Mouse (Mus musculus): ENCODE data around the gene Gls.

The Gls gene

GRCm38 (mm10) chr1:52124818-52125217 lies 108.2 kb downstream of the Gls start:
- no peak for DNase-seq (ENCODE audit: extremely low spot score, low spot score)

DNA sequence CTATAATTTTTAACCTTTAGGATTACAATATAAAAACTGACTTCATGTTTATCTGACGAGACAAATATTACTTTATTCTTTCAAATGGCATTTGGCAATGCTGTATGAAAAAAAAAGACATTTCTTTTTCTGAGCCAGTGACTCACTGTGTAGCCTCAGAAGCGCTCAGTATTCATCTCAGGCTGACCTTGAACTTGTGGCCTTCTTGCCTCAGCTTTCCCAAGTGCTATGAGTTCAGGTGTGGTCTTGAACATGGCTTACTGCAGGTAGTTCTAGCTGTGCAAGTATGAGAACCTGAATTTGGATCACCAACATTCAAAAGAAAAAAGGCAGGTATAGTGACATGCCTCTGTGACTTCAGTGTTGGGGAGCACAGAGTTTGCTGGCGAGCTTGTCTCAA lies 112.0 kb downstream of the Gls start:
- DNase-seq (ENCODE audit: extremely low spot score, low spot score) = no peak

GRCm38 (mm10) chr1:52120191-52120590 lies 112.8 kb downstream of the Gls start:
- no peak for DNase-seq (ENCODE audit: extremely low spot score, low spot score)

DNA sequence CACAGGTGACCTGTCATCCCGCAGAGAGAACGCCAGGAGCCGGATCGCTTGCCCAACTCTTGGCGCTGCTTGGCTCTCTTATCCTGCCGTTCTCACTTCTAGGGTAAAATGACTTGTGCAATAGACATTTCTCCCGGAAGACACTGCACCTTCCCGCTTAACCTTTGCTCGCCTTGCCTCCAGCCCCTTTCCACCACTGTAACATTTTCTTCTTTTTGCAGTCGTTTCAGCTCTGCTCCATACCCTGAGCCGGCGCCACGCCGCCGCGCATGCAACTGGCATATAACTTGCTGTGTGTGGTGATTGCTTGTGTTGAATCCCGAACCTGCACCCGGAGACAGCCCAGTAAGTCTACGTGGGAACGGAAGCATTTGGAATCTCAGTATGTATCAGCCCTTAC lies 113.3 kb downstream of the Gls start:
- DNase-seq (ENCODE audit: extremely low spot score, low spot score) = peak; percentile 41

DNA sequence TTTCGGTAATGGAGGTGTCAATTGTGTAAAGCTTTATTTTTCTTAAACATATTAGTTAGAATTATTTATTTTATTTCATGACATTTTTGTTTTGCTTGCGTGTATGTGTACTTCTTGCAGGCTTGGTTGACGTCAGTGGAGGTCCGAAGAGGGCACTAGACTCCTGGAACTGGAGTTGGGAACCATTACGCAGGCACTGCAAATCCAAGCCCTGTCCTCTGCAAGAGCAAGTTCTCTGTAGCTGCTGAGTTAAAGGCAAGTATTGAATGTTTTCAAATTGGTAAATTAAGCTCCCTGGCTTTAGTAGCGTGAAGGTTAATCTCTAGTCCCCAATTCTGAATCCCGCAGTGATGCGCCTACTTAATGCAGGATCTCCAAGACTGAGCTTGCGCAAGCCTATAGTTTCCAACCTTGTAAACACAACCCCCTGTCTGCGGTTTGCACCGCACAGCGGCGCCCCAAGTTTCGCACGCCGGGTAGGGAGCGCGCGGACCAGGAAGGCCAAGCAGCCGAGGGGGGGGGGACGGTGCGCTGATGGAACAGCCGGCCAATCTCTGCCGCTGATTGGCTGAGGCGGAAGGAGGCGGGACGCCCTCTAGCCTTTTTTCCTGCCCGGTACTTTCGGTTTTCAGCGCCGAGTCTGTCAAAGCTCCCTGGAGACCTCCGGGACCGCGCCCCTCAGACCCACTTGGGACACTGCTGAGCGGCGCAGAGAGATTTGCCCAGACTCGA lies 114.0 kb downstream of the Gls start, which contains the start of gene Stat1:
Gene Stat1, plus strand, starts transcription at position 581 of the 732 bp plus-strand sequence.
- peak; percentile 96 for DNase-seq (ENCODE audit: extremely low spot score, low spot score)

GRCm38 (mm10) chr1:52117777-52118176 lies 115.3 kb downstream of the Gls start:
- no peak for DNase-seq (ENCODE audit: extremely low spot score, low spot score)

DNA sequence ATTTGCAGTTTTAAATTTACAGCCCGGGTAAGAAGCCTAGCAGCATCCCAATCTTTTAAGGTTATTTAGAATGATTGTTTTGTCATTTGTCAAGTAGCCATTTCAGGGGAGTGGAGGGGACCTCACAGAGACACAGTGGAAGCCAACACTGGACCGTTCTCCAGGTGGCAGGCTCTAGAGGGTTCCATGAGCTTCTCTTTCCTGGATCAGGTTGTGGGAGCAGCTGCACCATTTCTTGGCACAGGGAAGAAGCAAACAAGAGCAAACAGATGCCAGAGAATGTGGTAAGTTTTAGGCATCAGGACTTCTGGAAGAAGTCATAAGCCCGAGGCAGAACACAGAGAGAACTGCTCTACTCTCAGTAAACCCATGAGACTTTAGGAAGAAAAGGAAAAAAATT lies 116.6 kb downstream of the Gls start:
- DNase-seq (ENCODE audit: extremely low spot score, low spot score) = no peak

- peak; percentile 98 for DNase-seq (ENCODE audit: extremely low spot score, low spot score)
These were observed 119.4 kb downstream of the Gls start for GRCm38 (mm10) chr1:52113666-52114069.

All from neural tube, embryonic 10.5 days (tissue).